8 mouse cellular contexts compared by ENCODE assay signal in the genomic region with DNA sequence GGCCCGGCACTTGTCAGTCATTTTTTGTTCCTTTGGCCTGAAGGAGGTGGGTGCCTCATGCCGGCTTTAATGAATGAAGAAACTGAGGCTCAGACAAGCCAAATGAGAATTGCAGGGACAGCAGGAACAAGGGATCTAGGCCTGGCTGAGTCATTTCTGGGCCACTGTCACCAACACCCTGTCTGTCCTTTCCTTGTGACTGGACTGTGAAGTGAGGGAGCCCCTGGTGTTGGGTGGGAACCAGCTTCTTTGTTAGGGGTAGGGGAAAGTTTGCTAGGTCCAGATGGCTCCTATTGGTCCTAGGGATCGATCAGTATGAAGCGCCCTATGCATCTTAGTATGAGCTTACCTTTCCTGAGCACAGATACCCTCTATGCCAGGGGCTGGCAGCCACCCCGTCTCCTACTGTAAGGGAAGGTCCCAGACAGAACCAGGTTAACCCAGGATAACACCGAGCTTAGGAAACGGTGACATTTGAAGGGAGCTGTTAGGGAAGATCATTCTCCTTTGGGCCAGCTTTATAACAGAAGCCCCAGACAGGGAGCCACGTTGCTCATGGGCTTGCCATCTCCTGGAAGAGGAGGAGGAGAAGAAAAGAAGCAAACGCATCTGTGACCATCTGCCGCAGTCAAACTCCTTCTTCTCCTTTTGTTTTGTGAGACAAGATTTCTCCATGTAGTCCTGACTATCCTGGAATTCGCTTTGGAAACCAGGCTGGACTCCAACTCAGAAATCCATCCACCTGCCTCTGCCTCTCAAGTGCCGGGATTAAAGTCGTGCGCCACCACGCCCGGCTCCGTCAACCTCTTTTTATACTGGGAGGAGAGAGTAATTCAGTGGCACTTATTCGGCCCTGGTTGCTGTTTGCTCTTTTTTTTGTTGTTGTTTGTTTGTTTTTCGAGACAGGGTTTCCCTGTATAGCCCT. TPM values are rescaled to one million over a fixed set of nuclear protein-coding genes. Genes with fewer than 3 reads are reported as not detected.
DNase-seq lines count a peak whose midpoint lies in the region; ATAC-seq and TF ChIP-seq lines count a peak whose summit lies in the region.

No protein-coding gene starts in this region.

- H3K27me3 ChIP-seq in CH12.LX (replicated peaks) = no peaks in the 10 kb centered on the region
- H3K27me3 ChIP-seq in forebrain, embryonic 15.5 days = peaks cover 12% of the 10 kb centered on the region; the same call in 1 of the 2 replicates
- peaks cover 19% of the 10 kb centered on the region for H3K27me3 ChIP-seq in liver, embryonic 14.5 days (ENCODE audit: control insufficient read depth, insufficient read depth, low read length)

- 82% methylated on average over 19 of the region's 19 CpGs for WGBS in forebrain, embryonic 15.5 days
- WGBS in liver, embryonic 14.5 days (ENCODE audit: insufficient replicate concordance) = 76% methylated on average over 19 of the region's 19 CpGs

- H3K4me1 ChIP-seq in CH12.LX (ENCODE audit: control insufficient read depth in 1 of 2, insufficient read depth in 2 of 2) = peaks cover 23 to 70% of the 10 kb centered on the region in 2 experiments
- H3K4me1 ChIP-seq in forebrain, embryonic 15.5 days = peaks cover 67% of the 10 kb centered on the region
- peaks cover 32 to 44% of the 10 kb centered on the region in 2 experiments for H3K4me1 ChIP-seq in liver, embryonic 14.5 days (replicated peaks; ENCODE audit: control insufficient read depth in 2 of 2, insufficient read depth in 2 of 2, low read length in 1 of 2)

- peak overlapping the region; percentile 26; the same call in 1 of the 2 replicates for H3K9ac ChIP-seq in CH12.LX (ENCODE audit: insufficient read depth, low read depth)
- no peak overlapping the region for H3K9ac ChIP-seq in forebrain, embryonic 15.5 days (replicated peaks)
- H3K9ac ChIP-seq in liver, embryonic 14.5 days (replicated peaks) = 0 out of 2 replicates have a peak overlapping the region, but pooled peaks have one; percentile 44

- H3K4me3 ChIP-seq in gastrocnemius, adult 2 months = peak overlapping the region; percentile 86
- H3K4me3 ChIP-seq in CH12.LX (replicated peaks in 1 of 3; ENCODE audit: low read depth in 2 of 3, low read length in 2 of 3, poor library complexity in 1 of 3) = peak overlapping the region in 1 of 3 experiments; percentile 79
- peak overlapping the region; percentile 76; the same call in 1 of the 2 replicates for H3K4me3 ChIP-seq in forebrain, embryonic 15.5 days
- H3K4me3 ChIP-seq in liver, embryonic 14.5 days (ENCODE audit: insufficient read depth in 1 of 2, low read depth in 2 of 2, low read length in 2 of 2) = peak overlapping the region; percentile 49 to 82

- no peak for TF ChIP-seq CTCF in gastrocnemius, adult 2 months (IDR thresholded peaks at IDR 0.05)
- TF ChIP-seq CTCF in CH12.LX (conservative IDR thresholded peaks at IDR 0.05 in 1 of 2, IDR thresholded peaks at IDR 0.05 in 1 of 2; ENCODE audit: low read depth in 2 of 2, low read length in 2 of 2) = no peak
- TF ChIP-seq CTCF in liver, embryonic 14.5 days (IDR thresholded peaks at IDR 0.05; ENCODE audit: low read depth) = no peak

- dilution Hi-C loops in CH12.LX (cut with MboI; ENCODE audit: extremely low pct_ligation_motif_present, extremely low pct_unique_long_range_greater_than_20kb, low sequenced_read_pairs) = no loop called here

- TF ChIP-seq POLR2A in CH12.LX (IDR thresholded peaks at IDR 0.05; ENCODE audit: low read depth, low read length) = no peak

- peaks cover 0 to 16% of the 10 kb centered on the region in 2 experiments for H3K36me3 ChIP-seq in CH12.LX (replicated peaks in 1 of 2; ENCODE audit: control insufficient read depth in 1 of 2, insufficient read depth in 1 of 2, low read length in 1 of 2)
- no peaks in the 10 kb centered on the region for H3K36me3 ChIP-seq in forebrain, embryonic 15.5 days
- no peaks in the 10 kb centered on the region for H3K36me3 ChIP-seq in liver, embryonic 14.5 days (replicated peaks; ENCODE audit: control insufficient read depth, insufficient read depth, low read depth)

- no peak for TF ChIP-seq RAD21 in CH12.LX (IDR thresholded peaks at IDR 0.05; ENCODE audit: low read depth, low read length)

- DNase-seq in gastrocnemius, adult 2 months = no peak
- no peak for DNase-seq in gastrocnemius, postnatal 25 days
- no peak for DNase-seq in CH12.LX (ENCODE audit: extremely low read depth)
- DNase-seq in liver, embryonic 14.5 days (ENCODE audit: low read depth in 3 of 3, low spot score in 3 of 3) = no peak
- no peak for DNase-seq in gastrocnemius, postnatal 10 days
- DNase-seq in thymus, postnatal 36 days = no peak

- peak overlapping the region; percentile 98 for H3K27ac ChIP-seq in gastrocnemius, adult 2 months
- no peak overlapping the region for H3K27ac ChIP-seq in CH12.LX (ENCODE audit: insufficient read depth, low read depth)
- no peak overlapping the region for H3K27ac ChIP-seq in forebrain, embryonic 15.5 days (replicated peaks)
- H3K27ac ChIP-seq in liver, embryonic 14.5 days = peak overlapping the region; percentile 16; the same call in 1 of the 2 replicates

- no peak for ATAC-seq in forebrain, embryonic 15.5 days (replicated peaks)
- no peak for ATAC-seq in liver, embryonic 14.5 days (ENCODE audit: insufficient read depth)
- ATAC-seq in frontal cortex, adult (ENCODE audit: low TSS enrichment) = no peak

- intact Hi-C loops in gastrocnemius, adult 2 months (cut with DNase I) = loop anchor here (5.0 kb wide), 2 partner anchors 32 to 52 kb away; no protein-coding TSS in a partner anchor

- H3K4me2 ChIP-seq in CH12.LX (ENCODE audit: insufficient read depth, low read depth, poor library complexity, severe bottlenecking) = peak overlapping the region; percentile 69
- peak overlapping the region; percentile 100 for H3K4me2 ChIP-seq in forebrain, embryonic 15.5 days (replicated peaks)
- H3K4me2 ChIP-seq in liver, embryonic 14.5 days (ENCODE audit: low read depth) = peak overlapping the region; percentile 97

- in situ Hi-C loops in CH12.LX (cut with MboI; ENCODE audit: low pct_ligation_motif_present, low pct_unique_long_range_greater_than_20kb, low sequenced_read_pairs) = no loop called here

- no peak for TF ChIP-seq EP300 in CH12.LX (IDR thresholded peaks at IDR 0.05; ENCODE audit: low read length)
- TF ChIP-seq EP300 in liver, embryonic 14.5 days (IDR thresholded peaks at IDR 0.05; ENCODE audit: low read depth) = no peak

- H3K79me2 ChIP-seq in CH12.LX (replicated peaks; ENCODE audit: control insufficient read depth, extremely low read depth, insufficient read depth, poor library complexity, severe bottlenecking) = peaks cover 18% of the 10 kb centered on the region

- H3K9me3 ChIP-seq in CH12.LX (replicated peaks; ENCODE audit: low read length) = no peaks in the 10 kb centered on the region
- no peaks in the 10 kb centered on the region for H3K9me3 ChIP-seq in forebrain, embryonic 15.5 days
- no peaks in the 10 kb centered on the region for H3K9me3 ChIP-seq in liver, embryonic 14.5 days (ENCODE audit: control insufficient read depth, low read length)

TF ChIP-seq in CH12.LX, 34 proteins besides CTCF, POLR2A, EP300 and RAD21:
- no peak for TF ChIP-seq JUN (IDR thresholded peaks at IDR 0.05; ENCODE audit: insufficient read depth, low read depth, low read length)
- TF ChIP-seq NELFE (IDR thresholded peaks at IDR 0.05; ENCODE audit: low read depth, low read length) = no peak
- TF ChIP-seq KAT2A (IDR thresholded peaks at IDR 0.05; ENCODE audit: insufficient replicate concordance, low read length) = no peak
- no peak for TF ChIP-seq GABPA (IDR thresholded peaks at IDR 0.05; ENCODE audit: insufficient replicate concordance, low read depth, low read length)
- TF ChIP-seq MYC (IDR thresholded peaks at IDR 0.05; ENCODE audit: low read depth, low read length) = no peak
- TF ChIP-seq HCFC1 (IDR thresholded peaks at IDR 0.05; ENCODE audit: low read depth, low read length) = no peak
- TF ChIP-seq ELF1 (IDR thresholded peaks at IDR 0.05; ENCODE audit: low read depth, low read length) = no peak

RNA-seq across cellular contexts. Expression of a gene that starts 1.0 kb away (rescaled TPM):
- 1 to 10 TPM; 4.7 to 5.0 TPM for total RNA-seq in gastrocnemius, adult 2 months (2021)
- total RNA-seq in gastrocnemius, postnatal 25 days (2021) = 1 to 10 TPM; 2.9 to 3.2 TPM
- total RNA-seq in CH12.LX (2012; rRNA removed) (8.4 and 13.6 TPM in 2 replicates), CH12.LX (2014; rRNA removed) (2.6 and 3.2 TPM in 2 replicates)
- polyA plus RNA-seq in CH12.LX (2012; ENCODE audit: insufficient read length, low read depth) = 17.7 and 19.7 TPM in 2 replicates
- polyA plus RNA-seq in forebrain, embryonic 15.5 days (2015; fragmentation: Nextera tagmentation; extraction: Ambion mirVana) = 2.1 and 2.4 TPM in 2 replicates
- polyA plus RNA-seq in liver, embryonic 14.5 days (2012; rRNA removed) = 4.2 and 4.3 TPM in 2 replicates
- 1.6 TPM in 2 replicates for polyA plus RNA-seq in liver, embryonic 14.5 days (2014; fragmentation: Nextera tagmentation; extraction: Ambion mirVana)
- total RNA-seq in gastrocnemius, postnatal 10 days (2021) = 1 to 10 TPM; 2.2 to 3.4 TPM

RNA-seq across cellular contexts. Expression of a gene that starts 1.3 kb away (rescaled TPM):
- 10 to 100 TPM; 43.4 to 51.7 TPM for total RNA-seq in gastrocnemius, adult 2 months (2021)
- 10 to 100 TPM; 46.9 to 47.1 TPM for total RNA-seq in gastrocnemius, postnatal 25 days (2021)
- total RNA-seq in CH12.LX (2012; rRNA removed) (97.8 and 122 TPM in 2 replicates), CH12.LX (2014; rRNA removed) (85.2 and 89.1 TPM in 2 replicates)
- polyA plus RNA-seq in CH12.LX (2012; ENCODE audit: insufficient read length, low read depth) = 104 and 106 TPM in 2 replicates
- polyA plus RNA-seq in forebrain, embryonic 15.5 days (2015; fragmentation: Nextera tagmentation; extraction: Ambion mirVana) = 120 and 130 TPM in 2 replicates
- 42.3 and 64.5 TPM in 2 replicates for polyA plus RNA-seq in liver, embryonic 14.5 days (2012; rRNA removed)
- 60.4 and 66.0 TPM in 2 replicates for polyA plus RNA-seq in liver, embryonic 14.5 days (2014; fragmentation: Nextera tagmentation; extraction: Ambion mirVana)
- 10 to 100 TPM; 50.3 to 53.6 TPM for total RNA-seq in gastrocnemius, postnatal 10 days (2021)

RNA-seq across cellular contexts. Expression of a gene that starts 30.7 kb away (rescaled TPM):
- total RNA-seq in gastrocnemius, adult 2 months (2021) = 1 to 10 TPM in 1 of 2 experiments, under 1 TPM in 1; 0.64 to 1.2 TPM
- under 1 TPM; 0.80 to 0.87 TPM for total RNA-seq in gastrocnemius, postnatal 25 days (2021)
- total RNA-seq in CH12.LX (2012; rRNA removed) (8.9 TPM in 2 replicates), CH12.LX (2014; rRNA removed) (17.7 and 18.4 TPM in 2 replicates)
- 15.0 and 15.8 TPM in 2 replicates for polyA plus RNA-seq in CH12.LX (2012; ENCODE audit: insufficient read length, low read depth)
- polyA plus RNA-seq in forebrain, embryonic 15.5 days (2015; fragmentation: Nextera tagmentation; extraction: Ambion mirVana) = 29.1 and 32.8 TPM in 2 replicates
- polyA plus RNA-seq in liver, embryonic 14.5 days (2012; rRNA removed) = 1.4 and 1.5 TPM in 2 replicates
- 0.67 and 0.75 TPM in 2 replicates for polyA plus RNA-seq in liver, embryonic 14.5 days (2014; fragmentation: Nextera tagmentation; extraction: Ambion mirVana)
- total RNA-seq in gastrocnemius, postnatal 10 days (2021) = 1 to 10 TPM; 1.6 to 2.2 TPM

Comparison
In these comparisons a context has a peak if more than half of its experiments do, and no peak if none do; other contexts are left out.
1. H3K27ac ChIP-seq: peak in gastrocnemius, adult 2 months (single experiment) and liver, embryonic 14.5 days (single experiment); none in CH12.LX (single experiment) and forebrain, embryonic 15.5 days (single experiment).
2. Peak in every context shown above with its lines, with median percentiles within 50 percentile points of each other: H3K4me2 ChIP-seq.